Mouse (Mus musculus): Measurements from ENCODE around the gene Eomes. TPM values are rescaled to one million over a fixed set of nuclear protein-coding genes. Genes with fewer than 3 reads are reported as not detected.
A peak's percentile ranks its signal among the peaks of the same experiment; 100 is the strongest.

Gene Eomes
- polyA plus RNA-seq, 1 experiment from 2014 or later, result 0.59 TPM

GRCm38 (mm10) chr9:118498061-118498460 lies 20.0 kb downstream of the Eomes start:
- POLR2A ChIA-PET, result no interaction called here
- CTCF ChIA-PET, result no interaction called here
- no peak for ATAC-seq
- no peak for DNase-seq (ENCODE audit: low read depth, low spot score)
- peaks cover under 1% of the 10 kb centered on the region for H3K27me3 ChIP-seq
- in situ Hi-C loops (cut with MboI; ENCODE audit: low pct_unique_long_range_greater_than_20kb), result no loop called here
- no peak for TF ChIP-seq CTCF (IDR thresholded peaks at IDR 0.05)

GRCm38 (mm10) chr9:118500963-118501362 lies 23.0 kb downstream of the Eomes start:
- ChIA-PET CTCF (interaction anchor here (0.8 to 2.0 kb wide), 3 partner anchors 10 to 49 kb away, joined by 3 to 5 read pairs (median 3); no protein-coding TSS in a partner anchor), POLR2A (no interaction called here)
- no peaks in the 10 kb centered on the region for H3K27me3 ChIP-seq
- in situ Hi-C loops (cut with MboI; ENCODE audit: low pct_unique_long_range_greater_than_20kb), result loop anchor here (25.0 kb wide), 1 partner anchor 1339 kb away; no protein-coding TSS in a partner anchor
- ATAC-seq (no peak), DNase-seq (ENCODE audit: low read depth, low spot score) (no peak)
- TF ChIP-seq CTCF (IDR thresholded peaks at IDR 0.05), result no peak

- no peaks in the 10 kb centered on the region for H3K27me3 ChIP-seq
- CTCF ChIA-PET, result interaction anchor here (2.1 kb wide), 1 partner anchor 15 kb away, joined by 7 read pairs; no protein-coding TSS in a partner anchor
- DNase-seq (ENCODE audit: low read depth, low spot score), result no peak
- no peak for TF ChIP-seq CTCF (IDR thresholded peaks at IDR 0.05)
- POLR2A ChIA-PET, result no interaction called here
- in situ Hi-C loops (cut with MboI; ENCODE audit: low pct_unique_long_range_greater_than_20kb), result loop anchor here (25.0 kb wide), 1 partner anchor 1342 kb away; no protein-coding TSS in a partner anchor
- ATAC-seq, result no peak
These were observed 26.6 kb downstream of the Eomes start for GRCm38 (mm10) chr9:118504656-118505055.

GRCm38 (mm10) chr9:118506020-118506403 lies 28.0 kb downstream of the Eomes start, which contains the start of gene Golga4:
TSS of gene Golga4 (plus strand) at chr9:118506267.
- POLR2A ChIA-PET, result interaction anchor here (0.8 kb wide), 1 partner anchor 24 kb away, joined by 3 read pairs; no protein-coding TSS in a partner anchor
- H3K27me3 ChIP-seq, result no peaks in the 10 kb centered on the region

GRCm38 (mm10) chr9:118506404-118507231 lies 28.6 kb downstream of the Eomes start:
- DNase-seq (ENCODE audit: low read depth, low spot score), result no peak
- TF ChIP-seq CTCF (IDR thresholded peaks at IDR 0.05), result no peak
- ChIA-PET POLR2A (interaction anchor here (0.8 kb wide), 1 partner anchor 23 kb away, joined by 3 read pairs; no protein-coding TSS in a partner anchor), CTCF (interaction anchor here (2.1 kb wide), 1 partner anchor 17 kb away, joined by 7 read pairs; no protein-coding TSS in a partner anchor)
- H3K27me3 ChIP-seq, result no peaks in the 10 kb centered on the region
- in situ Hi-C loops (cut with MboI; ENCODE audit: low pct_unique_long_range_greater_than_20kb), result loop anchor here (25.0 kb wide), 1 partner anchor 1344 kb away; no protein-coding TSS in a partner anchor
- peak; percentile 58 for ATAC-seq

More at GRCm38 (mm10) chr9:118506020-118506403, 28.0 kb downstream of the Eomes start, which contains the start of gene Golga4:
- CTCF ChIA-PET, result interaction anchor here (2.1 kb wide), 1 partner anchor 16 kb away, joined by 7 read pairs; no protein-coding TSS in a partner anchor
- DNase-seq (ENCODE audit: low read depth, low spot score) (no peak), ATAC-seq (peak; percentile 49)
- no peak for TF ChIP-seq CTCF (IDR thresholded peaks at IDR 0.05)
- in situ Hi-C loops (cut with MboI; ENCODE audit: low pct_unique_long_range_greater_than_20kb), result loop anchor here (25.0 kb wide), 1 partner anchor 1344 kb away; no protein-coding TSS in a partner anchor

- no peak for TF ChIP-seq CTCF (IDR thresholded peaks at IDR 0.05)
- POLR2A ChIA-PET, result no interaction called here
- ATAC-seq, result peak; percentile 16
- CTCF ChIA-PET, result no interaction called here
- H3K27me3 ChIP-seq, result no peaks in the 10 kb centered on the region
- DNase-seq (ENCODE audit: low read depth, low spot score), result no peak
- in situ Hi-C loops (cut with MboI; ENCODE audit: low pct_unique_long_range_greater_than_20kb), result loop anchor here (25.0 kb wide), 1 partner anchor 1345 kb away; no protein-coding TSS in a partner anchor
These were observed 29.5 kb downstream of the Eomes start for GRCm38 (mm10) chr9:118507552-118507951.

- ChIA-PET POLR2A (interaction anchor here (0.7 kb wide), 1 partner anchor 12 kb away, joined by 3 read pairs; no protein-coding TSS in a partner anchor), CTCF (no interaction called here)
- no peaks in the 10 kb centered on the region for H3K27me3 ChIP-seq
- TF ChIP-seq CTCF (IDR thresholded peaks at IDR 0.05), result no peak
- no peak for ATAC-seq
- DNase-seq (ENCODE audit: low read depth, low spot score), result no peak
- in situ Hi-C loops (cut with MboI; ENCODE audit: low pct_unique_long_range_greater_than_20kb), result loop anchor here (25.0 kb wide), 1 partner anchor 1346 kb away; no protein-coding TSS in a partner anchor
These were observed 30.6 kb downstream of the Eomes start for GRCm38 (mm10) chr9:118508601-118509000.

GRCm38 (mm10) chr9:118510941-118511690 lies 33.1 kb downstream of the Eomes start:
- peak; percentile 15 for ATAC-seq
- TF ChIP-seq CTCF (IDR thresholded peaks at IDR 0.05), result no peak
- ChIA-PET CTCF (no interaction called here), POLR2A (no interaction called here)
- in situ Hi-C loops (cut with MboI; ENCODE audit: low pct_unique_long_range_greater_than_20kb), result loop anchor here (25.0 kb wide), 1 partner anchor 1349 kb away; no protein-coding TSS in a partner anchor
- no peaks in the 10 kb centered on the region for H3K27me3 ChIP-seq
- no peak for DNase-seq (ENCODE audit: low read depth, low spot score)

GRCm38 (mm10) chr9:118512681-118513233 lies 34.7 kb downstream of the Eomes start:
- no peak for DNase-seq (ENCODE audit: low read depth, low spot score)
- ATAC-seq, result peak; percentile 62
- POLR2A ChIA-PET, result no interaction called here
- H3K27me3 ChIP-seq, result no peaks in the 10 kb centered on the region
- CTCF ChIA-PET, result interaction anchor here (1.1 to 1.7 kb wide), 2 partner anchors 15 to 20 kb away, joined by 3 to 6 read pairs; no protein-coding TSS in a partner anchor
- in situ Hi-C loops (cut with MboI; ENCODE audit: low pct_unique_long_range_greater_than_20kb), result loop anchor here (25.0 kb wide), 1 partner anchor 1350 kb away; no protein-coding TSS in a partner anchor
- TF ChIP-seq CTCF (IDR thresholded peaks at IDR 0.05), result no peak

GRCm38 (mm10) chr9:118515476-118515875 lies 37.5 kb downstream of the Eomes start:
- no peak for ATAC-seq
- no peaks in the 10 kb centered on the region for H3K27me3 ChIP-seq
- POLR2A ChIA-PET, result no interaction called here
- in situ Hi-C loops (cut with MboI; ENCODE audit: low pct_unique_long_range_greater_than_20kb), result loop anchor here (25.0 kb wide), 1 partner anchor 1353 kb away; no protein-coding TSS in a partner anchor
- DNase-seq (ENCODE audit: low read depth, low spot score), result no peak
- no peak for TF ChIP-seq CTCF (IDR thresholded peaks at IDR 0.05)
- CTCF ChIA-PET, result no interaction called here
